Mouse (Mus musculus) urinary bladder, postnatal 10 days (tissue): ENCODE data around the gene Mboat2.

ENCODE experiments used
- DNase-seq: peaks from one replicate; pipeline ENCODE4 v3.0.0; 2022; ENCODE audit warnings: low spot score

Gene Mboat2

GRCm38 (mm10) chr12:24830766-24831152 lies at the start of gene Mboat2:
Mboat2 (plus strand) TSS chr12:24830879.
- peak; percentile 14 for DNase-seq

DNA sequence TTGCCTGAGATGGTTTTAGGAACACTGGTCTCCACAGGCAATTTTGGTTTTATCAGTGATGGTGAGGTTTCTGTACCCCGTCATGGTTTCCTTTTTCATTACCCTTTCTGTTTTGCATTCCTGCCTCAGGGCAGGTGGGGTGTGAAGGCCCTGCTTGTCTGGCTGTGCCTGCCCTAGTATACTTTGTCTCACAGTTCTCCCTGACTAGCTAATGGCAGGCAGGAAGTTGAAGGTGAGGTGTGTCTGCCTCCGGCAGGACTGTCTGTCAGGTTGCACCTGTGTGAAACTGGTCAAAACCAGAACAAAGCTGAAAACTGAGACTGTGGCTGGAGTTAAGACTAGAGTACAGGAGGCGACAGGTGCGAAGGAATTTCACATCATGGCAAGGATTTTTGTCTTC lies 46.9 kb upstream of the Mboat2 start:
- no peak for DNase-seq

GRCm38 (mm10) chr12:24785882-24786281 lies 44.8 kb upstream of the Mboat2 start:
- DNase-seq, result no peak

GRCm38 (mm10) chr12:24786316-24786715 lies 44.4 kb upstream of the Mboat2 start:
- no peak for DNase-seq

- DNase-seq, result no peak
These were observed 41.0 kb upstream of the Mboat2 start for GRCm38 (mm10) chr12:24789659-24790058.

- no peak for DNase-seq
These were observed 19.4 kb upstream of the Mboat2 start for GRCm38 (mm10) chr12:24811230-24811629.

GRCm38 (mm10) chr12:24811906-24812305 lies 18.8 kb upstream of the Mboat2 start:
- no peak for DNase-seq

DNA sequence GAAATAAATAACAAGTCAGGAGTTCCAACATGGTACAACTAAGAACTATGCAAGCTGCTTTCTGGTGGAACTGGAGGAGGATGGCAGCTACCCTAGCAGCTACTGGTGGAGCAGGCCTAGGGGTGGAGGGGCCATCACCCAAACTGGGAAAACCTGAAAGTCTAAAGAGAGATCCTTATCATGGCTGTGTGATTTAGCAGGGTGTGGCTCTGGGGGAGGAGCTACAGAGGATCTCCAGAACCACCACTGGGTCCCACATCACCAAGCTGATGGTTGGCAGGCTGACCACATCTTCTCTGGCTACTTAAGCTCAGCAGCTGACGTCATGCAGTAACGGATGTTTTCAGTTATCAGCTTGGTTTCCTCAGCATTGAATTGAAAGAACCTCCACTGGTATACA lies 7.8 kb upstream of the Mboat2 start:
- no peak for DNase-seq

DNA sequence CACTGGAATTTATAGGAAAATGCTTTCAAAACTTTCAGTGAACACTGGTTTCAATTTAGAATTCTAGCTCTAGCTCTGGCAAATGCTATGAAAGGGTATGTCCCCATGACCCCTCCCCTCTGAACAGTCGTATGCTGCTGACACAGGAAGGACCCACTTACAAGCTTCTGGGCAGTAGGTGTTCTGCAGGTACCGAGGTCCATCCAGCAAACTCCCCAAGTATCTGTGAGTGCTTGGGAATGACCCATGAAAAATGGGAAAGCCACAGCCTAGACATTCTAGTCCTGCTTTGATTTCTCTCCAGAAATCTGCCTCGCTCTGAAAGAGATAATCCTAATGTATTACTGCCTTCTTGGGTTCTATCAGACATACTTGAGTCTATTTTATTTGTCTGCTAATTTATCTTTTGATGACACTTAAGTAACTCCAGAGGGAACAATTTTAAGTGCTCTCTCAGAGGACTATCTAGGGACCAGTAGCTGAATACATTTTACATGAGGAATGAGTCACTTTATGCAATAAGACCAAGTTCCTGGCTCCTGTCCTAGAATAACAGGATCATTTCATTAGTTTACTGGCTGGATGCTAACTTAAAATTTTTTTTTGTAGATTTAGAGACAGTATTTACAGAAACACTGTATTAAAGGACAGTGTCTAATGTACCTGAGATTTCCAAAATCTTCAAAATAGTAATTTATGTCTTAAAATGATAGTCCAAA lies 6.9 kb upstream of the Mboat2 start:
- no peak for DNase-seq

DNA sequence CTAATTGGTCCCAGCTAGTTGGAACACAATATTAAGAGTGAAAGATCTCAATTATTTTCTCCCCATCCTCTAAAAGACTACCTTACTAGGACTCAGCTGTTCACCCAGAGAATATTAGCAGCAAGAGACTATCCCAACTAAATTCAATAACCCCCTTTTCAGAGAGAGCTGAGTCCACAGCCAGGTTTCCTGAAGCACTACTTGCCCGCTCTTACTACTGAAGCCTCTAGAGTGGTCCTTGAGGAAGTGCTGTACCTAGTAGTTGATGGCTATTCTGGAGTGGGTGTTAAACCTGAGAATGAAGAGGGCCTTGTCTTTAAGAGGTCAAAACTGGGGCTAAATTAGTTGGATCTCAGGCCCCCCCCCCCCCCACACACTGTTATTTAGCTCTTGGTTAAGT lies 593 bp upstream of the Mboat2 start:
- DNase-seq, result no peak

DNA sequence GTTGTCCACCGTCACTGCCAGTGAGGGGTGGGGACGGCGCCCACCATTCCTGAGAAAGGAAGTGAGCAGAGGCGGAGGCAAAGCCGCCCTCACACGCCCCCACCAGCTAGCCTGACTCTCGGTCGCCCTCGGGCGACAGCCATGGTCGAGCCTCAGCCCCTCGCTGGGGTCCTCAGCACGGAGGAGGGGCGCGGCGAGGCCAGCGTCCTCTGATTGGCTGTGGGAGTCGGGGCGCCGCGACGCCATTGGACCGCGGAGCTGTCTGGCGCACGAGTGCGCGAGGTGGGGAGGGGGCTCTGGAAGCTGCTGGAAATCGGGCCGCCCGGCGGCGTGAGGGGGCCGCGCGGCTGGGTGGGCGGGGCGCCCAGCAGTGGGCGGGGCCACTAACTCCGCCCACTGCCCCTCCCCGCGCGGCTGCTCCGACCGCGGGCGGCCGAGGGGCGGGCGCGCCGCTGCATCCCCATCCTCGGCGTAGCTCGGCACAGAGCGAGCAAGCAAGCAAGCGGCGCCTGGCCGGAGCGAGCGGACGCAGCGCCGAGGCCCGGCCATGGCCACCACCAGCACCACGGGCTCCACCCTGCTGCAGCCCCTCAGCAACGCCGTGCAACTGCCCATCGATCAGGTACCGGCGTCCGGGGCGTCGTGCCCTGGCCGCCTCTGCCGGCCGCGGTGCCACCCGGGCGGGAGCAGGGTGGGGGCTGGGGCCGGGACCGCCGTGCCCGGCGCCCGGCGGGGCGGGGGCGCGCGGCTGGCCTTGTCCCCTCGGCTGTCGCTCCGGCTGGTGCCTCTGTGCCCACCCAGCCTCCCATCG lies 679 bp downstream of the Mboat2 start:
- peak; percentile 43 for DNase-seq

- no peak for DNase-seq
These were observed 1.3 kb downstream of the Mboat2 start for GRCm38 (mm10) chr12:24831964-24832427.

DNA sequence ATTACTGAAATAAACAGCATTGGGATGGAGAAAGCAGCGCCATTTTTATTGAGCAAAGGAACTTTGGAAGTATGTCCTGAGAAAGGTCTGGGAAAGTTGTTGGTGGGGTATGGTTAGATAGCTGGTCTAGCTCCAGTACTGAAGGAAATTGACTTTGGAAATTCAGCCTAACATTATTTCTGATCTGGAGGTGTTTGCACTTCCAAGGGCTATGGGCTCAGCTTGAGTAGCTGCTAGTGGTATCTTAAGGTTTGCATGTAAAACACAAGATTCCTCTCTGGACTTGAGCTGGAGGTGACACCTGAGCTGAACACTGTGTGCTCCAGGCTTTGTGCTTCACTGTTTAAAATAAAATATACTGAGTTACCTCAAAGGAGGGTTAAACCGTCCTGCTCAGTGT lies 1.8 kb downstream of the Mboat2 start:
- DNase-seq, result no peak

DNA sequence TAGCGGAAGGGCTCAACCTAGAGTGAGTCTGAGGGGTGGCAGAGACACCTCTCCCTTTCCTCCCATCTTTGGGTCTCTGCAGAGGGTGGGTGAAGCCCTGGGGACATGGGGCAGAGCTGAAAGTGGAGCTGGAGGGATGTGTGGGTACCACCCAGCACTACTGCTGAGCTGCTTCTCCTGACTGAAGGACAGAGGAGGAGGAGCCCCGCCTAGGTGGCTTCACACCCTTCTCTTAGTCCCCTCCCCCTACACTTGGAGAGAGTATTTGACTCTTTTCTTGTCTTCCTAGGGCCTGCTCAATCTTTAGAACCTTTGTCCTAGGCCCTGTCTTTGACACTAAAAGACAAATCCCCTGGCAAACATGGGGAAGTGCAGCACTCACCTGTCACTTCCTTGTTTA lies 7.3 kb downstream of the Mboat2 start:
- DNase-seq, result no peak

GRCm38 (mm10) chr12:24841115-24841879 lies 10.6 kb downstream of the Mboat2 start:
- no peak for DNase-seq

- no peak for DNase-seq
These were observed 11.7 kb downstream of the Mboat2 start for GRCm38 (mm10) chr12:24842299-24842910.

- no peak for DNase-seq
These were observed 12.9 kb downstream of the Mboat2 start for GRCm38 (mm10) chr12:24843395-24844072.

DNA sequence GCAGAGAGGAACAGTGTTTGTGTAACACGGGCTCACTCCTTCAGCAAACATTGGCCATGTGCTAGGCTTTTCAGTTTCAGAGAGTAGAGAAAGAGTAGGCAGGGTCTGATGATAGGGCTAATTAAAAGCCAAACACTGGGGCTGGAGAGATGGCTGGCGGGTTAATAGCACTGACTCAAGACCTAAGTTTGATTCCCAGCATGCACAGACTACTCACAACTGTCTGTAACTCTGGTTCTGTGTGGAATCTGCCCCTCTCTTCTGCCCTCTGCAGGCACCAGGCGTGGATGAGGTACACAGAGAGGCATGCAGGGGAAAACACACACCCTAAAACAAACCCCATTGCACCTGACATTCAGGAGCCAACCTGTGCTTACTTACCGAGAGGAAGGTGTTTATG lies 14.7 kb downstream of the Mboat2 start:
- DNase-seq, result no peak

- DNase-seq, result no peak
These were observed 17.4 kb downstream of the Mboat2 start for GRCm38 (mm10) chr12:24848107-24848506.

DNA sequence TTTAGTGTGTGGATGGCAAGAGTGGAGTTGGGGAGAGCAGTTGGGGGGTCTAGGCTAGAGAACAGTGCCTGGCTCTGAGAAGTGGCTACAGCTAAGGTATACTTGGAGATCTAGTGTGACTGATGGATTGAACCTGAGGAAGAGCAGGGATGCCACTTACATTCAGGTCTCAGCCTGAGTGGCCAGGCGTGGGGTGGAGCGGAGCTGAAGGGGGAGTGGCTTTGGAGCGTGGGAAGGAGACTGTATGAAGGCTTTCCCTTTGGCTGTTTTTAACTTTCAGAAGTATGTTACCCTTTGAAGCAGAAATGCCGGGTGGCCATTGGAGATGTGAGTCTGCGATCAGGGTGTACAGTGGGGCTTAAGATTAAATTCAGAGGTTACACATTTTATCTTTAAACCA lies 26.7 kb downstream of the Mboat2 start:
- DNase-seq, result no peak

DNA sequence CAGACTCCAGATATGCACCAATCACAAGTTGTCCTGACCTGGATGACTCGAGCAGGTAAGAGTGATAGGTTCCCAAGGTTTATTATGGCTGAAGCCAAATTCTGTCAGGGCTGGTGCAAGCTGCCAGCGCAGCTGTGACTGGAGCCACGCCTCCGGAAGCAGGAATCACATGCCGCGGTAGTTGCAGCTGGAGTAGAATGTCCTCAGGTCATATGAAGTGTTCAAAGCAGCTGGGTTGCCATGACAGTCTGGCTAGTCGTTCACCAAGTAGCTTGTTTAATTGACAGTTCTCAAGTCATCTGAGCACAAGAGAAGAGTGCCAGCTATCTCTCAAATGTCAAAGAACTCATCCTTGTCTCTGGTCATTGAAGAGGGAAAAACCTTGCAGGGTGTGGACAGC lies 28.7 kb downstream of the Mboat2 start:
- DNase-seq, result no peak

- no peak for DNase-seq
These were observed 29.8 kb downstream of the Mboat2 start for GRCm38 (mm10) chr12:24860436-24860835.
